Mouse (Mus musculus): ENCODE measurements around the gene Gm12184. TPM values are rescaled to one million over a fixed set of nuclear protein-coding genes. Genes with fewer than 3 reads are reported as not detected.
"Not testable (repeated sequence)": the region's sequence is repeated elsewhere in the genome, so short reads cannot be mapped to it uniquely, and the experiment has no call there.

The Gm12184 gene
- total and polyA plus RNA-seq, 3 experiments: 15.3 to 47.2 (median 22.1) TPM

GRCm38 (mm10) chr11:48796290-48796689 lies 30.2 kb downstream of the Gm12184 start:
- TF ChIP-seq POLR2AphosphoS5 (IDR thresholded peaks at IDR 0.05; ENCODE audit: insufficient replicate concordance, low read depth, low read length) (no peak), GATA1 (IDR thresholded peaks at IDR 0.05; ENCODE audit: borderline replicate concordance, low read length) (no peak), CTCF (IDR thresholded peaks at IDR 0.05; ENCODE audit: low read depth, low read length) (no peak), GATA2 (IDR thresholded peaks at IDR 0.05; ENCODE audit: borderline replicate concordance, low read depth, low read length) (no peak), TAL1 (conservative IDR thresholded peaks at IDR 0.05; ENCODE audit: low read depth, low read length) (no peak)
- DNase-seq (ENCODE audit: low spot score) (no peak), ATAC-seq (ENCODE audit: extremely low read depth, insufficient number of reproducible peaks, low FRiP score, poor library complexity, severe bottlenecking) (no peak)
- H3K36me3 ChIP-seq (replicated peaks): peaks cover 24% of the 10 kb centered on the region
- H3K27me3 ChIP-seq (ENCODE audit: insufficient read depth, low read length): no peaks in the 10 kb centered on the region
- H3K4me1 ChIP-seq (ENCODE audit: insufficient read depth, low read depth, low read length): peaks cover 29% of the 10 kb centered on the region
- H3K4me3 ChIP-seq (ENCODE audit: low read depth, low read length): no peak overlapping the region
- H3K9me3 ChIP-seq (replicated peaks): no peaks in the 10 kb centered on the region

- DNase-seq (ENCODE audit: low spot score) (no peak), ATAC-seq (ENCODE audit: extremely low read depth, insufficient number of reproducible peaks, low FRiP score, poor library complexity, severe bottlenecking) (no peak)
- no peaks in the 10 kb centered on the region for H3K27me3 ChIP-seq (ENCODE audit: insufficient read depth, low read length)
- peaks cover 34% of the 10 kb centered on the region for H3K4me1 ChIP-seq (ENCODE audit: insufficient read depth, low read depth, low read length)
- H3K4me3 ChIP-seq (ENCODE audit: low read depth, low read length): no peak overlapping the region
- TF ChIP-seq GATA1 (IDR thresholded peaks at IDR 0.05; ENCODE audit: borderline replicate concordance, low read length) (no peak), GATA2 (IDR thresholded peaks at IDR 0.05; ENCODE audit: borderline replicate concordance, low read depth, low read length) (no peak), POLR2AphosphoS5 (IDR thresholded peaks at IDR 0.05; ENCODE audit: insufficient replicate concordance, low read depth, low read length) (no peak), CTCF (IDR thresholded peaks at IDR 0.05; ENCODE audit: low read depth, low read length) (no peak), TAL1 (conservative IDR thresholded peaks at IDR 0.05; ENCODE audit: low read depth, low read length) (no peak)
- no peaks in the 10 kb centered on the region for H3K9me3 ChIP-seq (replicated peaks)
- H3K36me3 ChIP-seq (replicated peaks): peaks cover 15% of the 10 kb centered on the region
Measured at GRCm38 (mm10) chr11:48795221-48795620, 31.2 kb downstream of the Gm12184 start.

GRCm38 (mm10) chr11:48793184-48793583 lies 33.3 kb downstream of the Gm12184 start:
- ATAC-seq (ENCODE audit: extremely low read depth, insufficient number of reproducible peaks, low FRiP score, poor library complexity, severe bottlenecking) (no peak), DNase-seq (ENCODE audit: low spot score) (no peak)
- H3K9me3 ChIP-seq (replicated peaks): no peaks in the 10 kb centered on the region
- H3K27me3 ChIP-seq (ENCODE audit: insufficient read depth, low read length): no peaks in the 10 kb centered on the region
- H3K4me3 ChIP-seq (ENCODE audit: low read depth, low read length): no peak overlapping the region
- H3K36me3 ChIP-seq (replicated peaks): peaks cover 15% of the 10 kb centered on the region
- peaks cover 46% of the 10 kb centered on the region for H3K4me1 ChIP-seq (ENCODE audit: insufficient read depth, low read depth, low read length)
- TF ChIP-seq TAL1 (conservative IDR thresholded peaks at IDR 0.05; ENCODE audit: low read depth, low read length) (no peak), POLR2AphosphoS5 (IDR thresholded peaks at IDR 0.05; ENCODE audit: insufficient replicate concordance, low read depth, low read length) (no peak), CTCF (IDR thresholded peaks at IDR 0.05; ENCODE audit: low read depth, low read length) (no peak), GATA1 (IDR thresholded peaks at IDR 0.05; ENCODE audit: borderline replicate concordance, low read length) (no peak), GATA2 (IDR thresholded peaks at IDR 0.05; ENCODE audit: borderline replicate concordance, low read depth, low read length) (no peak)

GRCm38 (mm10) chr11:48791894-48792293 lies 34.6 kb downstream of the Gm12184 start:
- peaks cover 40% of the 10 kb centered on the region for H3K4me1 ChIP-seq (ENCODE audit: insufficient read depth, low read depth, low read length)
- peaks cover 14% of the 10 kb centered on the region for H3K36me3 ChIP-seq (replicated peaks)
- H3K9me3 ChIP-seq (replicated peaks); H3K27me3 ChIP-seq (ENCODE audit: insufficient read depth, low read length); ATAC-seq (ENCODE audit: extremely low read depth, insufficient number of reproducible peaks, low FRiP score, poor library complexity, severe bottlenecking); DNase-seq (ENCODE audit: low spot score); H3K4me3 ChIP-seq (ENCODE audit: low read depth, low read length): not testable (repeated sequence)

- Histone ChIP-seq H3K27me3 (ENCODE audit: insufficient read depth, low read length) (no peaks in the 10 kb centered on the region), H3K4me3 (ENCODE audit: low read depth, low read length) (no peak overlapping the region), H3K9me3 (replicated peaks) (no peaks in the 10 kb centered on the region), H3K36me3 (replicated peaks) (peaks cover 11% of the 10 kb centered on the region), H3K4me1 (ENCODE audit: insufficient read depth, low read depth, low read length) (peaks cover 31% of the 10 kb centered on the region)
- TF ChIP-seq POLR2AphosphoS5 (IDR thresholded peaks at IDR 0.05; ENCODE audit: insufficient replicate concordance, low read depth, low read length): no peak
- no peak for TF ChIP-seq GATA2 (IDR thresholded peaks at IDR 0.05; ENCODE audit: borderline replicate concordance, low read depth, low read length)
- TF ChIP-seq TAL1 (conservative IDR thresholded peaks at IDR 0.05; ENCODE audit: low read depth, low read length): no peak
- no peak for TF ChIP-seq CTCF (IDR thresholded peaks at IDR 0.05; ENCODE audit: low read depth, low read length)
- TF ChIP-seq GATA1 (IDR thresholded peaks at IDR 0.05; ENCODE audit: borderline replicate concordance, low read length): no peak
- no peak for DNase-seq (ENCODE audit: low spot score)
- no peak for ATAC-seq (ENCODE audit: extremely low read depth, insufficient number of reproducible peaks, low FRiP score, poor library complexity, severe bottlenecking)
Measured at GRCm38 (mm10) chr11:48790946-48791345, 35.5 kb downstream of the Gm12184 start.

- Histone ChIP-seq H3K27me3 (ENCODE audit: insufficient read depth, low read length) (no peaks in the 10 kb centered on the region), H3K9me3 (replicated peaks) (peaks cover 4% of the 10 kb centered on the region), H3K4me3 (ENCODE audit: low read depth, low read length) (no peak overlapping the region; the same call in 1 of the 2 replicates), H3K4me1 (ENCODE audit: insufficient read depth, low read depth, low read length) (peaks cover 30% of the 10 kb centered on the region), H3K36me3 (replicated peaks) (peaks cover 11% of the 10 kb centered on the region)
- DNase-seq (ENCODE audit: low spot score) (peak; percentile 67), ATAC-seq (ENCODE audit: extremely low read depth, insufficient number of reproducible peaks, low FRiP score, poor library complexity, severe bottlenecking) (no peak)
- TF ChIP-seq GATA2 (IDR thresholded peaks at IDR 0.05; ENCODE audit: borderline replicate concordance, low read depth, low read length) (no peak), CTCF (IDR thresholded peaks at IDR 0.05; ENCODE audit: low read depth, low read length) (peak; percentile 77), GATA1 (IDR thresholded peaks at IDR 0.05; ENCODE audit: borderline replicate concordance, low read length) (no peak), TAL1 (conservative IDR thresholded peaks at IDR 0.05; ENCODE audit: low read depth, low read length) (no peak), POLR2AphosphoS5 (IDR thresholded peaks at IDR 0.05; ENCODE audit: insufficient replicate concordance, low read depth, low read length) (no peak)
Measured at GRCm38 (mm10) chr11:48789973-48790823, 36.3 kb downstream of the Gm12184 start.
